Mouse (Mus musculus) brain, embryonic 14.5 days (tissue): ENCODE data around the gene Clca3a2.

ENCODE experiments used
- CTCF ChIP-seq: fragments of 200-500 bp; IDR thresholded peaks from 2 replicates; pipeline ENCODE4 v1.5.1; 2012; ENCODE audit warnings: inconsistent platforms, mild to moderate bottlenecking, moderate library complexity, borderline replicate concordance; ENCODE audit not compliant: insufficient read depth, insufficient read length; ENCODE audit errors: extremely low read depth
- POLR2A ChIP-seq: fragments of 200-500 bp; IDR thresholded peaks from 2 replicates; pipeline ENCODE4 v1.6.1; 2012; ENCODE audit warnings: mild to moderate bottlenecking, inconsistent platforms, borderline replicate concordance; ENCODE audit not compliant: poor library complexity, insufficient read depth, insufficient read length, severe bottlenecking; ENCODE audit errors: extremely low read depth

GRCm38 (mm10) chr3:144811821-144812220 is 7.5 kb downstream of the Clca3a2 start:
- TF ChIP-seq CTCF, result no peak
- no peak for TF ChIP-seq POLR2A
